Mouse (Mus musculus) gastrocnemius, adult 2 months (tissue): ENCODE measurements at regions not wholly inside any gene's neighbourhood (a gene's known extent, or its start where the extent isn't known, plus 50 kb on each side); places are given as distances from the start of the nearest gene placed in this dataset.

Source experiments
- DNase-seq: peaks from one replicate; pipeline ENCODE4 v3.0.0; 2022
- H3K27ac ChIP-seq: fragments of 200-600 bp; 2 replicates; pipeline ENCODE4 v1.8.1; 2022; ENCODE audit warnings: mild to moderate bottlenecking
- H3K4me3 ChIP-seq: fragments of 200-600 bp; 2 replicates; pipeline ENCODE4 v1.8.1; 2022; ENCODE audit warnings: mild to moderate bottlenecking, moderate library complexity
- CTCF ChIP-seq: fragments of 200-600 bp; IDR thresholded peaks from 2 replicates; pipeline ENCODE4 v1.8.1; 2022; ENCODE audit warnings: antibody characterized with exemption, mild to moderate bottlenecking, moderate library complexity
- intact Hi-C: fragments of 180-260 bp; cut with DNase I; formaldehyde crosslinking; loops from one replicate; pipeline ENCODE4 v1.15.1; 2025

- DNase-seq = no peak
- Histone ChIP-seq H3K4me3 (no peak overlapping the region), H3K27ac (no peak overlapping the region)
- TF ChIP-seq CTCF = peak; percentile 34; the same call in 1 of the 2 replicates
- intact Hi-C loops = no loop called here
These were observed 51.6 kb upstream of the Cobl start for GRCm38 (mm10) chr11:12516374-12516773.
